Mouse (Mus musculus) thymus, postnatal 25 days (tissue): ENCODE measurements around the gene Pros1.
A peak's percentile ranks its signal among the peaks of the same experiment; 100 is the strongest.

Source experiments
- DNase-seq: peaks from one replicate; pipeline ENCODE4 v3.0.0; 2022

Gene Pros1

GRCm38 (mm10) chr16:62854191-62855068, at the start of gene Pros1:
Pros1 (plus strand) TSS chr16:62854307.
- peak; percentile 30 for DNase-seq

GRCm38 (mm10) chr16:62804621-62805020, 49.5 kb upstream of the Pros1 start:
- no peak for DNase-seq

- DNase-seq: peak; percentile 27
Measured at GRCm38 (mm10) chr16:62807249-62807979, 46.7 kb upstream of the Pros1 start.

GRCm38 (mm10) chr16:62810855-62811254, 43.3 kb upstream of the Pros1 start:
- DNase-seq: no peak

- DNase-seq: no peak
Measured at GRCm38 (mm10) chr16:62813790-62814189, 40.3 kb upstream of the Pros1 start.

GRCm38 (mm10) chr16:62814491-62814890, 39.6 kb upstream of the Pros1 start, which contains the start of gene Stx19:
Stx19 (plus strand) TSS chr16:62814676.
- no peak for DNase-seq

- DNase-seq: no peak
Measured at GRCm38 (mm10) chr16:62822472-62822871, 31.6 kb upstream of the Pros1 start.

GRCm38 (mm10) chr16:62826156-62827001, 27.7 kb upstream of the Pros1 start:
- no peak for DNase-seq

- DNase-seq: no peak
Measured at GRCm38 (mm10) chr16:62832027-62832426, 22.1 kb upstream of the Pros1 start.

- DNase-seq: peak; percentile 39
Measured at GRCm38 (mm10) chr16:62832481-62832880, 21.6 kb upstream of the Pros1 start.

- DNase-seq: no peak
Measured at GRCm38 (mm10) chr16:62834016-62834735, 19.9 kb upstream of the Pros1 start.

GRCm38 (mm10) chr16:62845341-62845740, 8.8 kb upstream of the Pros1 start:
- DNase-seq: no peak

GRCm38 (mm10) chr16:62846498-62847312, 7.4 kb upstream of the Pros1 start, which contains the start of gene Arl13b:
Arl13b (minus strand) TSS chr16:62847040.
- peak; percentile 91 for DNase-seq

GRCm38 (mm10) chr16:62852464-62853252, 1.4 kb upstream of the Pros1 start:
- no peak for DNase-seq

GRCm38 (mm10) chr16:62853611-62854126, 438 bp upstream of the Pros1 start:
- DNase-seq: no peak

GRCm38 (mm10) chr16:62855385-62855784, 1.3 kb downstream of the Pros1 start:
- no peak for DNase-seq

GRCm38 (mm10) chr16:62856273-62856672, 2.2 kb downstream of the Pros1 start:
- DNase-seq: no peak

- no peak for DNase-seq
Measured at GRCm38 (mm10) chr16:62857498-62857897, 3.4 kb downstream of the Pros1 start.

GRCm38 (mm10) chr16:62858018-62858417, 3.9 kb downstream of the Pros1 start:
- no peak for DNase-seq

- DNase-seq: no peak
Measured at GRCm38 (mm10) chr16:62860140-62860539, 6.0 kb downstream of the Pros1 start.
